Mouse (Mus musculus) T-helper 2 cell (primary cell): ENCODE data around the gene Rplp2.
"Not testable (repeated sequence)": the region's sequence is repeated elsewhere in the genome, so short reads cannot be mapped to it uniquely, and the experiment has no call there.

Experiments
- in situ Hi-C: fragments of 300-600 bp; cut with MboI, MseI; formaldehyde crosslinking; loops from one replicate; pipeline ENCODE4 v1.15.1; 2025; ENCODE audit warnings: high pct_unique_total_duplicates

The Rplp2 gene

GRCm38 (mm10) chr7:141447110-141447991 lies at the start of gene Rplp2:
TSS of gene Rplp2 (plus strand) at chr7:141447370.
- in situ Hi-C loops: no loop called here

GRCm38 (mm10) chr7:141403305-141403704 lies 43.9 kb upstream of the Rplp2 start:
- in situ Hi-C loops: no loop called here

DNA sequence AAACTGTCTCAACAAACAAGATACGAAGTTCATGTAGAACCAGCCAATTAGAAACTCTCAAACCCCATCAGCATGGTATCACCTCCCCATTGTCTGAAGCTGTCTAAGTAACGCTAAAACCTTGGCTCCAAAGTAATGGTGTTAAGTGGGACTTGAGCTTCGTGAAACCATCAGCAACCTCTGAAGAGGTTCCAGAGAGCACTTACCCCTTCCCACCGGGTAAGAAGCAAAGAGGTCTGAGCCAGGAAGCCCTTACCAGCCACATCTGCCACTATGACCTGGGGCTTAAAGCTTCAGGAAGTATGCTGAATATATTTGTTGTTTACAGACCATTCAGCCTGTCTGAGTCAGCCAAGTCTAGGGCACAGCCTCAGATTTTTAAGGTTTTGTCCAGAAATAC lies 41.7 kb upstream of the Rplp2 start:
- in situ Hi-C loops: no loop called here

GRCm38 (mm10) chr7:141407670-141408069 lies 39.5 kb upstream of the Rplp2 start:
- in situ Hi-C loops: not testable (repeated sequence)

- in situ Hi-C loops: no loop called here
Observed at GRCm38 (mm10) chr7:141408833-141409232, 38.3 kb upstream of the Rplp2 start.

DNA sequence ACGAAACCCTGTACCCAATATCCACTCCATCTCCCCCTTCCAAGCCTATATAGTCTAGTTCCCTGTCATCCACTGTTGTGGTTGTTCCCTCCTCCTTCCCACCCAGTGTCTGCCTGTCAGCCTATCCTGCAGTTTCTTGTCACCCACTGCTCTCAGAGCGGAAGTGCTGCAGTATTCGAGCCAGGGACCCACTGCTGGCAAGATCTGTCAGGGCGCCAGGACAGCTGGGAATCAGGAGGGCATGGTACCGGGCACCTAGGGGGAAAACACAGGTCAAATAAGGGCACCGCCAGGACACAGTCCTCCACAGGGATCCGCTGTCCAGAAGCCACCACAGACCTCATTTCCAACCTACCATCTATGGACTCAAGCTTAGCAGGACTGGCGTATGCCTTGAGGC lies 36.5 kb upstream of the Rplp2 start:
- in situ Hi-C loops: no loop called here

GRCm38 (mm10) chr7:141411667-141412066 lies 35.5 kb upstream of the Rplp2 start:
- in situ Hi-C loops: no loop called here

DNA sequence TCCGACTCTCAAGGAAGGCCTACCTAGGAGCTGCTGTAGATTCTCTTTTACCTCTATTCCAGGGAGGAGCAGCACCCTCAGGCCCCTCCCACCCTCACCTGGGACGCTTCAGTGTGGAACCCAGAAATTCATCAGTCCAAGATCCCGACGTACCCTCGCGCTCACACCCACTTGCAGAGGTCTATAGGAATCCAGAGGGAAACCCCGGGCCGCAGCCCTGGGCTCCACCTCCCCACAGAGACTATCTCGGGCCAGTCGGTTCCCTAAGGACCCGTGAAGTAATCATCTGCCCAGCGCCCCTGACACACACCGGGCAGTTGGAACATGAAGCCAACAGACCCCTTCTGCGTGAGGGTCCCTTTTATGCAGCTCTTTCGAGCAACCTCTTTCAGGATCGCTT lies 33.8 kb upstream of the Rplp2 start:
- in situ Hi-C loops: no loop called here

- in situ Hi-C loops: no loop called here
Observed at GRCm38 (mm10) chr7:141413809-141414584, 33.2 kb upstream of the Rplp2 start, which contains the start of gene Gatd1. TSS of gene Gatd1 (minus strand) at chr7:141414136.

DNA sequence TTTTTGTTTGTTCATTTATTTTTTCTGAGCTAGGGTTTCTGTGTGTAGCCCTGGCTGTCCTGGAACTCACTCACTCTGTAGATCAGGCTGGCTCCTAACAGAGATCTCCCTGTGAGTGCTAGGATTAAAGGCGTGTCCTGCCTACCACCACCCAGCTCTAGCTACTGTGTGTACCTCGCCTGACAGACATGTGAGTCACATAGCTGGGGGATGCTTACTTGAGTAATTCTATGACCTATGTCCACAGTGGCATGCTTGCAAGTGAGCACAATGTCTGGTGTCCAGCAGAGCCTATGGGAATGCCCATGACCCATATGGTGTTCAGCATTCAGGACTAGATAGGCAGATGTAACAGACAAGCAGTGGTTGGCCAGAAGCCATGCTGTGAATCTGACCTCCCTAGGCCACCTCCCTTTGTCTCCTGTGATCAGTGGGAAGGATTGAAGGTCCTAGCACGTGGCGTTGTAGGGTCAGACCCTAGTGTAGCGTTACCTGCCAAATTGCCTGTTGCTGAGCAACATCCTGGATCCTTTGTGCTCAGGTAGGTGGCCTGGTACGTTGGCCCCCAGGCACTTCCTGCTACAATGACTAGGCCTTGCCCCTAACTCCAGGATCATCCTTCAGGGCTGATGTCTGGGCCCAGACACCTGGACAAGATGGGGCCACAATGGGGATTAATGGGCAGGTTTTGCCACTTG lies 30.9 kb upstream of the Rplp2 start:
- in situ Hi-C loops: no loop called here

GRCm38 (mm10) chr7:141417731-141418681 lies 29.2 kb upstream of the Rplp2 start:
- in situ Hi-C loops: no loop called here

GRCm38 (mm10) chr7:141418970-141419369 lies 28.2 kb upstream of the Rplp2 start:
- in situ Hi-C loops: no loop called here

DNA sequence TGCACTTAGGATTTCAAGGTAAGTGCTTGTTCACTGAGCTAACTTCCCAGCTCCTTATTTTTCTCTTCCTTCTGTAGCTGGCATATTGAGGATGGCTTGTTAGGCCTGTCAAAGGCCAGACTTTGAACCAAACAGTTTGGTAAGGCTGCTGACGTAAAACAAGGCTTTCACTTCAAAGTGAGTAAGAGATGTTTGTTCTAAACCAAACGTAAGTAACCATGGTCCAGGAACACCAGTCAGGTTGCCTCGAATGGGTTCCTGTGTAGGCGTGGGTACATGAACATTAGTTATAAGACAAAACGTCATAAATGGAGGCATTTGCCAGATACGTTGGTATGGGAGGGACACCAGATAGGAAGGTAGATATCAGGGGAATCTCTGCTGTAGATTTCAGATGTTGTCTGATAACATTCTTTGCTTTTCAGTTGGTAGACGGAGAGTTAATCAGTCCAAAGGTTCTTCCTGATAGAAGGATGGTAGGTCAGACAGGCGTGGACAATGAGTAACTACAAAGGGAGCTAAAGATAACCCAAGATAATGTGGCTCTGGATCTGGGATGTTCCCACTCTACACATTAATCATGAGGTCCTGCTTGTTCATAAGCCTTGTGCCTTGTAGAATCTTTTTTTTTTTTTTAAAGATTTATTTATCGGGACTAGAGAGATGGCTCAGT lies 27.0 kb upstream of the Rplp2 start:
- in situ Hi-C loops: no loop called here

DNA sequence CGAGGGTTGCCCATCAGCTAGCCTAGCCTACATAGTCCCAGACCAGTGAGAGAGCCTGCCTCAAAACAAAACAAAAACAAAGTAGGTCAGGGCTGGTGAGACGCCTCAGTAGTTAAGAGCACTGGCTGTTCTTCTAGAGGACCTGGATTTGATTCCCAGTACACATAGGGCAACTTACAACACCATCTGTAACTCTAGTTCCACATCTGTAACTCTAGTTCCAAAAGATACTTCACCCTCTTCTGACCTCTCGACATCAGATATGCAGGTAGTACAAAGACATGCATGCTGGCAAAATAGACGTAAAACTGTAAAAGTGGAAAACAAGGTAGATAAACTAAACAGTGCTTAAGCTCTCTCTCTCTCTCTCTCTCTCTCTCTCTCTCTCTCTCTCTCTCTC lies 23.4 kb upstream of the Rplp2 start:
- in situ Hi-C loops: no loop called here

GRCm38 (mm10) chr7:141426948-141427730 lies 20.0 kb upstream of the Rplp2 start:
- in situ Hi-C loops: no loop called here

DNA sequence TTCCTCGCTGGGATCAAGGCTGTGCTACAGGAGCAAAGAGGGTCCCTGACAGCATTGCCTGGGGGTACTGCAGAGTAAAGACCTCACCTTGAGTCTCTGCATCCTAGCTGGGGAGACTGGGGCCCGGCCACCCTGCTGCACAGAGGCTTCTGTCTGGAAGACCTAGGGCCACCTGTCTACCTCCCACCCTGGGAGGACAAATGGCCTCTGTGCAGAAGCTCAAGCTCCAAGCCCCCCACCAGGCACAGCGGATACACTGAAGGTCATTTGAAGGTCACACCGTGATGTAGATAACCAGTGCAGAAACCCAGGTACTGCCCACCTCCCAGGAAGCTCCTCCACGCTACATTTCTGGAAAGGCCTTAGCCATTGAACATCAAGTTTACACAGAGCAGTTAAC lies 18.5 kb upstream of the Rplp2 start:
- in situ Hi-C loops: no loop called here

DNA sequence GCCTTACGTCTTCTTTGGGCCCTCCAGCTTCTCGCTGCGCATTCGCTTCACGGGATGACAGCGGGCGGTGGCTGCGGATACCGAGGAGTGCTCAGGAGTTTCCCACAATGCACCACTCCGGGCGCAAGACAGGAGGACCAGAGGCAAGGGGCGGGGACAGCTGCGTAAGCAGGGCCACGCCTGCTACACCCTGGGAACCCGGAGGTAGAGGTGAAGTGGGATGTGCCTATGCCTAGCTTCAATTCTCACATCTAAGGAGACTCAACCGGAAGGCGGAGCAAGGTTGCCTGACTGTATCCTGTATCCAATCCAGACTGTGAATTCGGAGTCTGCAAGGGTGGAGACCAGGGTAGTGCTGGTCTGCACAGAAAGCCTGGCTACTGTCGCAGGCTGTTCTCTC lies 17.9 kb upstream of the Rplp2 start, which contains the start of gene Cend1:
Gene Cend1 (minus strand): TSS at position 182 of the 400 bp plus-strand sequence.
- in situ Hi-C loops: no loop called here

GRCm38 (mm10) chr7:141429840-141430584 lies 17.2 kb upstream of the Rplp2 start:
- in situ Hi-C loops: no loop called here
